Mouse (Mus musculus) gastrocnemius, postnatal 36 days (tissue): ENCODE measurements around the gene Nsmce4a. TPM values are rescaled to one million over a fixed set of nuclear protein-coding genes. Genes with fewer than 3 reads are reported as not detected.
"Not testable (repeated sequence)": the region's sequence is repeated elsewhere in the genome, so short reads cannot be mapped to it uniquely, and the experiment has no call there.

Experiments
- DNase-seq, 2 experiments: peaks; one replicate each; pipeline ENCODE4 v3.0.0; 2022
- intact Hi-C: fragments of 180-260 bp; cut with DNase I; formaldehyde crosslinking; loops from one replicate; pipeline ENCODE4 v1.15.1; 2025
- long read RNA-seq, 2 experiments: library from polyadenylated mRNA; stranded (forward); transcript quantifications; one replicate each; pipeline ENCODE4 v2.0.0; 2021
- total RNA-seq, 2 experiments: library from RNA; stranded (reverse); gene quantifications; 2 replicates each; pipeline ENCODE4 v1.2.3; 2021

The Nsmce4a gene
- total RNA-seq: 10 to 100 TPM; 24.8 to 27.0 TPM
- long read RNA-seq, experiment 1, transcript Nsmce4a-202 (11 exons, 1,435 nt): major isoform, 26 of 51 reads
- long read RNA-seq, experiment 1, partial matches to known transcripts: 1 of 51 reads
- long read RNA-seq, experiment 1, other reads (novel, unspliced or antisense): 24 of 51 reads
- long read RNA-seq, experiment 2, transcript Nsmce4a-202 (11 exons, 1,435 nt): major isoform, 26 of 85 reads
- long read RNA-seq, experiment 2, partial matches to known transcripts: 0 of 85 reads
- long read RNA-seq, experiment 2, other reads (novel, unspliced or antisense): 59 of 85 reads

DNA sequence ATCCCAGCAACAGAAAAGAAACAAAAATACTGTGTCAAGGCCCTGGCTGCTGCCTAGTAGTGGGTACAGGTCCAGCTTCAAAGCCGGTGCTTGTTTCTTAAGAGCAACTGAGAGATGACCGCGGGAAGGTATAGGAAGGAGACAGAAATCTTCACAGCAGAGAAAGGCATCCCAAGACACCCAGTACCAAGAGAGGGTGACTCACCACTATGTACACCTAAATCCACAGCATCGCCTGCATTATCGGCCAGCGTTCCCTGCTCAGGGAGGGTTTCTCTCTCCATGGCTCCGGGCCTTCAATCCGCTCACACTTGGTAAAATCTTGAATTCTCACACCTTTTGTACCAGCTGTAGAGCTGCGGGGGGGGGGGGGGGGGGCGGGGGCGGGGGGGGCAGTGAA lies at the start of gene Nsmce4a:
Gene Nsmce4a, minus strand, starts transcription at position 298 of the 400 bp plus-strand sequence.
- intact Hi-C loops: no loop called here
- DNase-seq: no peak

DNA sequence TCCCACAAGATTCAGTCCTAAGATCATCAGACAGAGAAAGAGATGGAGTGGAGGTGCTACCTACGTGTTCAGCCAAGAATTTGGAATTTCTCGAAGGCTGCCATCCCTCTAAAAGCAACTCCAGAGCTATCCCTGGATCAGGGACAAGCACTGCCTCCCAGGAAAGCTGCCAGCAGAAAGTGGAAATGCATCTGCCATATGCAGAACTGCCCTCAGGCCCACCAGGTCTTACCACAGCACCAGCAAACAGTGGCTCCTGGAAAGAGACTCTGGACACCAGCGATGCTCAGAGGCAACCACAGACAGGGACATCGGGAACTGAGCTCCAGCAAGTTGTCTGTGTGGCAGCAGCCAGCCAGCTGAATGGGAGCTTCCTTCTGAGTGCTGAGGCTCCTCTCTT lies 49.4 kb upstream of the Nsmce4a start:
- no peak for DNase-seq
- intact Hi-C loops: no loop called here

DNA sequence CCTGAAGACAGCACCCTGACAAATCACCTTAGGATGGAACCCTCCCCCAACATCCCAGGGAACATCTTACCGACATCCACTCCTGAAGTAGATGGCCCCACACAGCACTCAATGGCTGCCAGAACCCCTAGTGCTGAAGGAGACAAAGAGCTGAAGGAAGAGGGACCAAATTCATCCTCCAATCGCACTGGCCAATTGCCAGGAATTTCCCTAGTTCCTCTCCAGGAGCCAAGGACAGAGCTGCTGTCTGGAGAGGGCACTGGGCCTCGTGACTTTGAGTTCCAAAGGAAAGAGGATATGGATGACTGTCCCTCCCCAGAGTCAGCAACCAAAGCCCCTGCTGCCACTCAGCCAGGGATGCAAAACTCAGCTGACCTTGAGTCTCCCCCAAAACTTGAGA lies 49.0 kb upstream of the Nsmce4a start:
- intact Hi-C loops: no loop called here
- no peak for DNase-seq

DNA sequence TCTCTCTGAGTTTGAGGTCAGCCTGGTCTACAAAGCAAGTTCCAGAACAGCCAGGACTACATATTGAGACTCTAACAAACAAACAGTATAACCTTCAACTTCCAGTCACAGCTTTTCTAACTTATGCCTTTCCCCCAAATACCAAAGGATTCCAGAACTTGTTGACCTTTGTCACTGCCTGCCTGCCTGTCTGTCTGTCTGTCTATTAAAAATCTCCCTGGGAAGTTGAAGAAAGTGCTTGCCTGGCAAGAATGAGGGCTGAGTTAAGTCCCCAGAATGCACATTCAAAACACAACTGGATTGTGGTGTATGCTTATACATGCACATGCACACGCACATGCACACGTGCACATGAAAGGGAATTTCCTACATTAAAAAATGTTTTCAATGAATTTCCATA lies 48.1 kb upstream of the Nsmce4a start:
- intact Hi-C loops: no loop called here

DNA sequence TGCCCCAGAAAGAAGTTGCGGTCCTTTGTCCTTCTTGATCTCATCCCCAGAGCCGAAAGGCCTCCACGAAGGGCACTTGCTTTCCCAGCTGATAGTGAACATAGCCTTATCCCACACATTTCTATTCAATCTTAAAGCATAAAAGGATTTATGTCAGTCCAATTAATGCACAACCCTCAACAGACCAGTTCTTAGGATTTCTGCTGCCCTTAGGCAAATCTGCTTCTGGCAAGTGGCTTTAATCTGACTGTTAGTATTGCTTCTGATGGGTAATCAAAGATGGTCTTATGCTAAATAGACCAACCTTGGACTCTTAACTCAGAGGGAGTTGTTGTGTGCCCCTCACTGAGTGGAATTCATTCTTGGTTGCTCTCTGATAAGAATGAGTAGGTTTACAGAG lies 44.7 kb upstream of the Nsmce4a start:
- intact Hi-C loops: no loop called here
- no peak for DNase-seq

More for the DNA sequence above, 48.1 kb upstream of the Nsmce4a start:
- DNase-seq: no peak

DNA sequence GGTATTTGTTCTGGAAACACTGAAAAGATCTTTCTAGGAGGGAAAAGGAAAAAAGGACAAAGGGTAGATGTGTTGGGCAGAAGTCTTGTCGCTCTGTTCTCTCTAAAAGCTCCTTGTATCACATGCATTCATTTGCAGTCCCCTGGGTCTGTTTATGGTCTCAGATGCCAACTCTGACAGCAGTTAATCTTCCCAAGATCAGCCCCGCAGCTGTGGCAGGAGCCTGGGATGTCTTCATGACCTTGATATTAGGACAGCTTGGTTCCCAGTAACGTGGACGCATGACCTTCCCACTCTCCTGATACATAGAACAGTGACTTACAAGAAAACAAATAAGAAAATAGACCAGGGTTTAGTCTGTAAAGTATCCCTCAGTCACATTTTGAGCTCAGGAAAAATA lies 41.1 kb upstream of the Nsmce4a start:
- no peak for DNase-seq

DNA sequence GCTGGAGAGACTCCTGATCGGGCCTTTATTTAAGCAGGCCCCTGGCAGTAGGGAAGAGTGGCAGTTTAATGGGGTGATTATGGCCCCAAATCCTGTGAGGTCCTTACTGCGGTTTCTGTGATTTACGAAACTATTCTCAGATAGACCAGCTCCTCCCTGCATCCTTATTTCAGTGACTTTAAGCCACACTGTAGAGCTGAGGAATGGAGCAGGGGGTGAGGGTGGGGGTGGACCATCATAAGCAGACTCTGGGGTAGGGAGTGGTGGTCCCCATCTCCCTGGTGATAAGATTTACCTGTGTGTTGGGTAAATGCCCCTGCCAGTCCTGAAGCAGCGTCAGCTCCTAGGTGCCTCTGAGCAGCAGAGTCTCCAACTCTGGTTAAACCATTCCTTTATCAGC lies 34.0 kb upstream of the Nsmce4a start:
- no peak for DNase-seq
- intact Hi-C loops: loop anchor here (10.0 kb wide), 1 partner anchor 88 kb away; no protein-coding TSS in a partner anchor

More for the DNA sequence above, 41.1 kb upstream of the Nsmce4a start:
- intact Hi-C loops: no loop called here

DNA sequence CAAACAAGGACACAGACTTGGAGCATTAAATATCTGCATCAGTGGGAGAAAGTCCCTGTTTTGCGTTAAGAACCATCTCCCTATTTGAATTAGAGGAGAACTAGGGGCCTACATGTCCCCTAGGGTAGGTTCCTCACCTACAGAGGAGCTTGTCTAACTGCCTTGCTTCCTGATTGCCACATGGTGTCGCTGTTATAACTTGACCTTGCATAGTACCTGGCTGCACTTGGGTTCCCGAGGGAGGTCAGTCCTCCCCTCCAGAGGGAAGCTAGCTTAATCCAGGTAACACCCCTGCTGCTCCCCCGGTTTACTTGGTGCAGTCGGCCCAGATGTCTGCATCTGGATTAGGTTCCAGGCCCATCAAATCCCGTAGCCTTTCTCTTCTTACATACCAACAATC lies 32.2 kb upstream of the Nsmce4a start:
- DNase-seq: no peak
- intact Hi-C loops: loop anchor here (10.0 kb wide), 1 partner anchor 90 kb away; no protein-coding TSS in a partner anchor

DNA sequence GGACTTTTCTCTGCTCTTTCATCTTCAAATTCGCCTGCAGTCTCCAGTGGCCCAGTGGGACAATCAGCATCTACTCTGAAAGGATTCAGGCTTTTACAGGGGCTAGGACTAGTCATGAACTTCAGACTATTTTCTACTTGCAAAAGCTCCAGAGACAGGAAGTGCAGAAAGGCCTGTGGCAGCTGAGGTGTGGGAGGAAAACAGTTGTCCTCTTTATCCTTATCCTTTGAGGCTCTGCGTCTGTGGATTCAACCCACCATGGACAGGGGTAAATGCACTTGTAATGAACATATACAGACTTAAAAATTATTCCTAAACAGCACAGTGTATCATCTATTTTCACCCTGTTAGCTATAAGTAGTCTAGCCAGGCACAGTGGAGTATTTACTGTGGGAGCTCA lies 31.5 kb upstream of the Nsmce4a start:
- no peak for DNase-seq
- intact Hi-C loops: loop anchor here (5.0 to 10.0 kb wide), 3 partner anchors 57 to 90 kb away; no protein-coding TSS in a partner anchor

DNA sequence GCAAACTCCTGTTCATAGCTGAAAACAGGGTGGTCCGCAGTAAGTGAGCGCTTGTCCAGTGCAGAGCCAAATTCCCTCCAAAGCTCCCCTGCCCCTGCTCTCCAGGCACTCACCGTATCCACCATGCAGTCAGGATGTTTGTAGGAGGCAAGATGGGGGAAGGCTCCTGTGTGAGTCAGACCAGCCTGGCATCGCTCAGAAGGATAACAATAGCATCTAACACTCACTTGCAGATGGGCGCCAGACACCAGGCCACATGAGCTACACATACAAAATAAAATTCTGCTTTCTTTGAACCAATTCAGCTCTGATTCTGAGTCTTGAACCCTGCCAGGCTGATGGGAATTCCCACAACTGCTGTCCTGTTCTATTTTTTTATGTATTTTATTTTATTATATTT lies 30.6 kb upstream of the Nsmce4a start:
- intact Hi-C loops: loop anchor here (5.0 to 10.0 kb wide), 3 partner anchors 56 to 91 kb away; no protein-coding TSS in a partner anchor

DNA sequence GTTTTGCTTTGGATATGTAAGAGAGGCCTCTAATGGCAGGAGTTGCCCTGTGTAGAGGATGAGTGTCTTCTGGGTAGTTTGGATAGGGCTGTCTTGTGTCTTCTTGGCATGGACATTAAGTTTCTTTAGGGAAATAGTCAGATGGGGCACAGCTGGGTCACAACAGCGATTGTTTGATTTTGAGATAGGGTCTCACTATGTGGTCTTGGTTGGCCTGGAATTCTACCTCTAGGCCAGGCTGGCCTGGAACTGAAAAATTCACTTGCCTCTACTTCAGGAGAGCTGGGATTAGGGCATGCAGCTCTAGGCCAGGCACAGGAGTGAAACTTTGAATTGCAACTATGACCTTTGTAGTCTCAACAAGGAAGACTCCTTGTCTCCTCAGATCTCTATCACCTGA lies 29.9 kb upstream of the Nsmce4a start:
- intact Hi-C loops: loop anchor here (5.0 to 10.0 kb wide), 3 partner anchors 56 to 92 kb away; no protein-coding TSS in a partner anchor
- no peak for DNase-seq

More for the DNA sequence above, 30.6 kb upstream of the Nsmce4a start:
- DNase-seq: no peak

DNA sequence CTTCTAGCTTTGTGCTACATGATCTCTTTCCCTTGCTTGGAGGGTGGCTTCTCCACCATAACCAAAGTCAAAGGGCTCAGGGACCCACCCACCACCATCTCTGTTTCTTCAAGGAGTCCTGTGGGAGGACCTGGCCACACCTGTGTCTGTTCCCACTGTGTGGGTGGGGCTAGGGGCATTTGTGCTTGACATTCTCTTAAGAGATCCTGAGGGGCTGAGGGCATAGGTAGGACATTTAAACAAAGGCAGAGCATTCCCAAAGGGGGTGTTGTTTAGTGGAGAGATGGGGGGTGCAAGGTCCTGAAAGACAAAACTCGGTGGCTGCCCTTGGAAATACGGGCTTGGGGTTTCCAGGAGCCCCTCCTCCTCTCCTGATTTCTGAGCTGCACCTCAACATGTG lies 27.6 kb upstream of the Nsmce4a start:
- DNase-seq: no peak
- intact Hi-C loops: loop anchor here (5.0 to 10.0 kb wide), 3 partner anchors 53 to 94 kb away; no protein-coding TSS in a partner anchor

DNA sequence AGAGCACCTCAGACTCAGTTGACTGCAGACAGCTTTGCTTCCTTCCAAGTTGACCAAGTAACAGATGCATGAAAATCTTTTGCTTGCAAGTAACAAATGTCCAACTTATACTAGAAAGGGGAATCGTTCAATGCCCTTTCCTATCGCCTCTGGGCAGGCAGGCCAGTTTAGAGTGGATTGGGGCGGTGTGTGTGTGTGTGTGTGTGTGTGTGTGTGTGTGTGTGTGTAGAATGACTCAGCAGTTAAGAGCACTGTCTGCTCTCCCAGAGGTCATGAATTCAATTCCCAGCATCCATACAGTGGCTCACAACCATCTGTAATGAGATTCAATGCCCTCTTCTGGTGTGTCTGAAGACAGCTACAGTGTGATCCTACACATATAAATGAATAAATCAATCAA lies 27.2 kb upstream of the Nsmce4a start:
- intact Hi-C loops: loop anchor here (5.0 to 10.0 kb wide), 3 partner anchors 53 to 95 kb away; no protein-coding TSS in a partner anchor
- no peak for DNase-seq

DNA sequence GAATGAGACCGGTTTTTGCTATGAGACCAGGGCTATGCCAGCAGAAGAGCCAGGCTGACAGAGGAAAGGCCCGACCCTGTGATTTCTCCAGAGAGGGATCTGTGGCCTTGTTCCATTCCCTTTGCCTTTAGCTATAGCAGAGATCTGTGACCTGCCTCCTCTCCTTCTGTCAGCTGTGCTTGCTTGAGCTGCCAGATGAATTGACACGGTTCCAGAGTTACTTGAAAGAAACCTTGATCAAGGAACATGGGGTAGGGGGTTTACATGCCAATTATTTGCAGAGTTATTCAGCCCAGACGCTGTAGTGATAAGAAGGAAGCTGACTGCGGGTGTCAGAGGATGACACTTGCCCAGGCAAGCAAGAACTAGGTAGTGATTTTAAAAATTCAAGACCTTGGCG lies 24.6 kb upstream of the Nsmce4a start:
- intact Hi-C loops: no loop called here
- DNase-seq: no peak

DNA sequence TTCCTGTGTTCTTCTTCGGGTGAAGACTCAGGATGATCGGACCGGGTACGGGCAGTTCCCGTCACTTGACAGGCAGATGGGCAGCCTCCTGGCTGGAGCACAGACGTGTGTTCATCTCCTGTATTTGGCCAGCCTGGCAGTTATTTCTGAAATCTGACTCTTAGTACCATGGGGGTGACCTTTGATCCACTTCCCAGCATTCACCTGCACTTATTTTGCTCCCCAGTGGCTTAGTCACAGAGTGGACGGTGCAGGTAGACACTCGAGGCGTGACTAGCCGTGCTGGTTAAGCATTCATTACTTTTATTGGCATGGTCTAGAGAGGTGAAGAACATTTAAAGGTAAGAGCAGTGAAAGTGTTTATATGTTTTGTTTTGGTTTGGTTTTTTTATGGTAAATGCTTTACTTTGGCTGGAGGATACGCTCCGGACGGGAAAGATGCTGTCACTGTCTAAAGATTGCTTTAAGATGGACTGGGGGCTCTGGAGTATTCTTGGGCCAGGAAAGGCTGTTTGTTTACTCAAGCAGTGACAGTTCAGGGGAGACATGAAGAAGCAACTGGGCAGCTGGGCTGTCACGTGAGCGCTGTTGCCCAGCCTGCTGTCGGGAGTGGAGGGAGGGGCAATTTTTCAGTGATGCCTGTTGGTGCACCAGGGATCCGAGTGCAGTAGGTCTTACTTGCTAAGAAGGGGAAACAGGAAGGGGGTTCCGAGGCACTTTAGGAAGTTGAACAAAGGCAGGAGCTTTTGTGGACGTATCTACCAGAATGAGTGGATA lies 23.3 kb upstream of the Nsmce4a start:
- not testable (repeated sequence) for DNase-seq

DNA sequence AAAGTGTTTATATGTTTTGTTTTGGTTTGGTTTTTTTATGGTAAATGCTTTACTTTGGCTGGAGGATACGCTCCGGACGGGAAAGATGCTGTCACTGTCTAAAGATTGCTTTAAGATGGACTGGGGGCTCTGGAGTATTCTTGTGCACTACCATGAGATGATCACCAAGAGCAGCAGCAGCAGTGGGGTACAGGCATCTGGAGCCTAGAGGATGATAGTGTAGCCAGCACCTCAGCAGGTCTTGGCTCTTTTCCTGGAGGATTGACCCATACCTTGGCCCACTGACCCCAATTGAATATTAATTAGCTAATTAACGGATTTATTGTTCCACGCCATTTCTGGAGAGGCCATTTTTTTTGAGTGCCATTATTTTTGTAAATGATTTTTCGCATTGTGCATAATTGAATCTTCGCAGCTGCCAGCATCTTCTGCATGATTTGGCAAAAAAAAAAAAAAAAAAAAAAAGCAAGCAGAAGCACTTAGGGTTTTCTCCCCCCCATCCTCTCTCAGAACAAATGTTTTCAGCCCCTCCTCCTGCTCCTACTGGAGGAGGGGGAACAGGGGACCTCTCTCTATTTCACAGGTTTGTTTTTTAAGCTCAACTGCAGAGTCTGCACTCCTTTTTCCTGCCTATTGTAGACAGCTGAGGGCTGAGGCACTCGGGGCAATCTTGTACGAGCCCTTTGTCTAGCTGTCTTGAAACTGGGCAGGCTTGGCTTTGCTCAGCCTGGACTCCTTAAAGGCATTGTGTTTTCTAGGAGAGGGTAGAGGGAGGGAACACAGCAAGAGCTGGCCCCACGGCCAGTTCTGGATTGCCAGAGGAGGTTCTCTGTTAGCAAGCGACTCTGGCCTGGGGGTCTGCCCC lies 20.7 kb upstream of the Nsmce4a start:
- DNase-seq, intact Hi-C loops: not testable (repeated sequence)

More for the DNA sequence above, 23.3 kb upstream of the Nsmce4a start:
- intact Hi-C loops: not testable (repeated sequence)

DNA sequence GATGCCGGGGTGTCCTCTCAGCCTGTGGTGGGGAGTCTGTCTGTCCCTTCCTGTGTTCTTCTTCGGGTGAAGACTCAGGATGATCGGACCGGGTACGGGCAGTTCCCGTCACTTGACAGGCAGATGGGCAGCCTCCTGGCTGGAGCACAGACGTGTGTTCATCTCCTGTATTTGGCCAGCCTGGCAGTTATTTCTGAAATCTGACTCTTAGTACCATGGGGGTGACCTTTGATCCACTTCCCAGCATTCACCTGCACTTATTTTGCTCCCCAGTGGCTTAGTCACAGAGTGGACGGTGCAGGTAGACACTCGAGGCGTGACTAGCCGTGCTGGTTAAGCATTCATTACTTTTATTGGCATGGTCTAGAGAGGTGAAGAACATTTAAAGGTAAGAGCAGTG lies 20.1 kb upstream of the Nsmce4a start:
- DNase-seq, intact Hi-C loops: not testable (repeated sequence)

DNA sequence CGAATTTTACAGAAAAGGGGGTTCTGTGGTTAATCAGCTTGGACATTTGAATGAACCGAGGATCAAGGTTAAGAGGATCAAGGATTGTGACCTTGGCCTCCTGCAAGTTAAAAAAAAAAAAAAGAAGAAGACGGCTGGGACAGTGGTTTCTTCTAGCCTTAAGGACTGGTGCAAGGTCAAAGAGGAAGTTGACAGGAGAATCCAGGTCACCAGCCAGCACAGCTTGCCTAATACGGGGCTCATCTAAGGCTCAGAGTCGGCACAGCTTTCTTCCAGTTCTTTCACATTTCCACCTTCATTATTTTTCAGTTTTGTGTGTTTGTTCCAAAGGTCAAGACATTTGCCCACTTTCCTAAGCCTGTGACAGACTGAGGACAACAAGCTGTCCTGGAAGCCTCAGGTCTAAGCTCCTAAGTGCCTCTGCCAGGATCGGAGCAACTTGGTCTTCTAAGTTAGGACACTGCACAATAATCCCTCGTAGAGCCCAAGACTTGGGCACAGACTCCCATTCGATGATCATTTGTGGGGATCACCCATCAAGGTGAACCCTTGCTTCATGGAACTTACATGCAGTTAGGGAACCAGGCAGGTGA lies 18.0 kb upstream of the Nsmce4a start:
- DNase-seq: no peak
- intact Hi-C loops: no loop called here

DNA sequence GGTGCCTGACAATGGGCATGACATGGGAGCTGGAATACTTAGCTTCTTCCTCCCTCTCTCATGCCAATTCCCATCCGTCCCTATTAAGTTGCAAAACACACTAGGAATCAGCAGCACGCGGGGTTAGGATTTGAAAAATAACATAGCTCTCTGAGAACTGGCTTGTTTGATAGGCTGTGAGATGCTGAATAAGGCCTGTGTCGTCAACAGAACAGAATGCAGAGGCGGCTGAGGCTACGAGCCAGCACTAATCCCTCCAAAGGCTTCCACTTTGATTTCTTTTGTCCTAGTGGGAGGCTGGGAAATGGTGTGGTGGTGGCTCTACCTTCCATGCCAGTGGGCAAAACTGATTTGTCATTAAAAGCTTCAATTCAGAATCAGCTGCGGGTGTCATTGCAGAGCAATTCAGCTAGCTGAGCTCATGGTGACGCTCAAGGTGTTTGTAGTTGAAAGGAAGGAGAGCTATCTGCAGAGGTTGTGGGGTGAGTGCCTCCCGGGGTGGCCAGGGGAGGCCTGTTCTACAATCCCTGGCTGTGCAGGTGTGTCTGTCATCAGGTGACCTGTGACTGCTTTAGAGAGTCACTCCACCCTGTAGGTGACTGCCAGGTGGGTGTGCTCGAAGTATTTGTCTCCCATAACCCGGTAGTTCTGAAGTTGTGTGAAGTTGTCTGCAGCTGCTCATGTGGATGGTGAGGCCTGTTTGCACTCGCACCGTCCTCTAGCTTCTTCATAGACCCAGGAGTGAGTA lies 17.3 kb upstream of the Nsmce4a start:
- no peak for DNase-seq
- intact Hi-C loops: no loop called here
